Mouse (Mus musculus) hindbrain, embryonic 12.5 days (tissue): ENCODE data around the gene Bach2. TPM values are rescaled to one million over a fixed set of nuclear protein-coding genes. Genes with fewer than 3 reads are reported as not detected.

Experiments used
- ATAC-seq: fragments of 200-750 bp; cut with Nextera tagmentation; 2 replicates; pipeline ENCODE4 v1.8.0; 2017; ENCODE audit warnings: moderate TSS enrichment; ENCODE audit not compliant: low FRiP score
- H3K27ac ChIP-seq: fragments of 300-500 bp; sonication (generic); 2 replicates; pipeline ENCODE4 v1.5.1; 2016; ENCODE audit warnings: mild to moderate bottlenecking
- H3K27me3 ChIP-seq: fragments of 300-500 bp; sonication (generic); 2 replicates; pipeline ENCODE4 v1.6.1; 2016; ENCODE audit warnings: mild to moderate bottlenecking
- H3K36me3 ChIP-seq: fragments of 300-500 bp; sonication (generic); 2 replicates; pipeline ENCODE4 v1.6.1; 2016; ENCODE audit warnings: mild to moderate bottlenecking
- H3K4me1 ChIP-seq: fragments of 300-500 bp; sonication (generic); 2 replicates; pipeline ENCODE4 v1.6.1; 2016
- H3K4me2 ChIP-seq: fragments of 300-500 bp; sonication (generic); replicated peaks from 2 replicates; pipeline ENCODE4 v1.6.1; 2016; ENCODE audit warnings: mild to moderate bottlenecking
- H3K4me3 ChIP-seq: fragments of 300-500 bp; sonication (generic); 2 replicates; pipeline ENCODE4 v1.5.1; 2016; ENCODE audit warnings: mild to moderate bottlenecking
- H3K9ac ChIP-seq: fragments of 300-500 bp; sonication (generic); 2 replicates; pipeline ENCODE4 v1.6.1; 2016; ENCODE audit warnings: mild to moderate bottlenecking, moderate library complexity
- H3K9me3 ChIP-seq: fragments of 300-500 bp; sonication (generic); replicated peaks from 2 replicates; pipeline ENCODE4 v1.6.1; 2016; ENCODE audit warnings: mild to moderate bottlenecking
- WGBS: fragments of 180-500 bp; shearing (Covaris S2); methylation state at CpG from one replicate; pipeline ENCODE4 v1.1.7; 2016; 5-methylcytosine and 5-hydroxymethylcytosine counted together
- polyA plus RNA-seq: library from polyadenylated mRNA; unstranded; fragments of >200 nt; fragmentation: Nextera tagmentation; extraction: Ambion mirVana; gene quantifications from 2 replicates; pipeline ENCODE4 v1.2.1, GENCODE M21; 2016

The Bach2 gene
- polyA plus RNA-seq, 1 experiment from 2014 or later = 27.3 TPM

GRCm38 (mm10) chr4:32258596-32258995, 20.0 kb downstream of the Bach2 start:
- H3K36me3 ChIP-seq = no peaks in the 10 kb centered on the region
- H3K27me3 ChIP-seq = no peaks in the 10 kb centered on the region
- peaks cover 13% of the 10 kb centered on the region for H3K4me1 ChIP-seq
- H3K9ac ChIP-seq = no peak overlapping the region
- 95% methylated on average over 7 of the region's 7 CpGs for WGBS
- no peak overlapping the region for H3K27ac ChIP-seq
- H3K9me3 ChIP-seq = no peaks in the 10 kb centered on the region
- H3K4me2 ChIP-seq = no peak overlapping the region
- no peak for ATAC-seq
- no peak overlapping the region for H3K4me3 ChIP-seq

GRCm38 (mm10) chr4:32260909-32261308, 22.3 kb downstream of the Bach2 start:
- no peak overlapping the region for H3K4me3 ChIP-seq
- no peak for ATAC-seq
- H3K4me2 ChIP-seq = no peak overlapping the region
- no peak overlapping the region for H3K9ac ChIP-seq
- peaks cover 27% of the 10 kb centered on the region for H3K4me1 ChIP-seq
- no peaks in the 10 kb centered on the region for H3K9me3 ChIP-seq
- H3K27ac ChIP-seq = no peak overlapping the region
- WGBS = 83% methylated on average over 4 of the region's 4 CpGs
- no peaks in the 10 kb centered on the region for H3K27me3 ChIP-seq
- no peaks in the 10 kb centered on the region for H3K36me3 ChIP-seq

- Histone ChIP-seq H3K4me3 (no peak overlapping the region), H3K27ac (no peak overlapping the region), H3K4me1 (peaks cover 27% of the 10 kb centered on the region), H3K4me2 (no peak overlapping the region), H3K9ac (no peak overlapping the region), H3K9me3 (no peaks in the 10 kb centered on the region), H3K36me3 (peaks cover 3% of the 10 kb centered on the region; the same call in 1 of the 2 replicates), H3K27me3 (no peaks in the 10 kb centered on the region)
- WGBS = 92% methylated on average over 20 of the region's 20 CpGs
- no peak for ATAC-seq
Observed at GRCm38 (mm10) chr4:32262825-32263684, 24.5 kb downstream of the Bach2 start.

GRCm38 (mm10) chr4:32263685-32264038, 25.1 kb downstream of the Bach2 start:
- no peak for ATAC-seq
- no peak overlapping the region for H3K4me3 ChIP-seq
- H3K4me2 ChIP-seq = no peak overlapping the region
- H3K27me3 ChIP-seq = no peaks in the 10 kb centered on the region
- 77% methylated on average over 10 of the region's 10 CpGs for WGBS
- H3K27ac ChIP-seq = no peak overlapping the region
- H3K9me3 ChIP-seq = no peaks in the 10 kb centered on the region
- H3K9ac ChIP-seq = no peak overlapping the region
- H3K4me1 ChIP-seq = peaks cover 27% of the 10 kb centered on the region
- peaks cover 3% of the 10 kb centered on the region; the same call in 1 of the 2 replicates for H3K36me3 ChIP-seq

GRCm38 (mm10) chr4:32264892-32265291, 26.3 kb downstream of the Bach2 start:
- no peak overlapping the region for H3K9ac ChIP-seq
- no peak for ATAC-seq
- H3K27me3 ChIP-seq = no peaks in the 10 kb centered on the region
- peaks cover 27% of the 10 kb centered on the region for H3K4me1 ChIP-seq
- 74% methylated on average over 8 of the region's 8 CpGs for WGBS
- peaks cover 3% of the 10 kb centered on the region; the same call in 1 of the 2 replicates for H3K36me3 ChIP-seq
- H3K4me3 ChIP-seq = no peak overlapping the region
- H3K27ac ChIP-seq = no peak overlapping the region
- no peaks in the 10 kb centered on the region for H3K9me3 ChIP-seq
- no peak overlapping the region for H3K4me2 ChIP-seq

- Histone ChIP-seq H3K4me1 (peaks cover 22% of the 10 kb centered on the region), H3K4me3 (no peak overlapping the region), H3K27me3 (no peaks in the 10 kb centered on the region), H3K27ac (no peak overlapping the region), H3K36me3 (peaks cover 3% of the 10 kb centered on the region; the same call in 1 of the 2 replicates), H3K9me3 (no peaks in the 10 kb centered on the region), H3K9ac (no peak overlapping the region), H3K4me2 (no peak overlapping the region)
- WGBS = 70% methylated on average over 6 of the region's 6 CpGs
- no peak for ATAC-seq
Observed at GRCm38 (mm10) chr4:32266731-32267130, 28.1 kb downstream of the Bach2 start.

GRCm38 (mm10) chr4:32268042-32268441, 29.4 kb downstream of the Bach2 start:
- Histone ChIP-seq H3K9ac (no peak overlapping the region), H3K4me1 (peaks cover 21% of the 10 kb centered on the region)
- WGBS = 89% methylated on average over 1 of the region's 1 CpGs

GRCm38 (mm10) chr4:32272398-32272797, 33.8 kb downstream of the Bach2 start:
- Histone ChIP-seq H3K27ac (no peak overlapping the region), H3K4me2 (no peak overlapping the region), H3K9ac (no peak overlapping the region), H3K27me3 (no peaks in the 10 kb centered on the region), H3K9me3 (no peaks in the 10 kb centered on the region), H3K36me3 (peaks cover 3% of the 10 kb centered on the region; the same call in 1 of the 2 replicates), H3K4me3 (no peak overlapping the region), H3K4me1 (no peaks in the 10 kb centered on the region)
- 82% methylated on average over 5 of the region's 5 CpGs for WGBS
- ATAC-seq = no peak

More at GRCm38 (mm10) chr4:32268042-32268441, 29.4 kb downstream of the Bach2 start:
- H3K27me3 ChIP-seq = no peaks in the 10 kb centered on the region
- no peak overlapping the region for H3K4me2 ChIP-seq
- H3K9me3 ChIP-seq = no peaks in the 10 kb centered on the region
- no peak overlapping the region for H3K4me3 ChIP-seq
- no peak overlapping the region for H3K27ac ChIP-seq
- peaks cover 3% of the 10 kb centered on the region; the same call in 1 of the 2 replicates for H3K36me3 ChIP-seq
- no peak for ATAC-seq

GRCm38 (mm10) chr4:32274776-32275294, 36.2 kb downstream of the Bach2 start:
- no peaks in the 10 kb centered on the region for H3K36me3 ChIP-seq
- 83% methylated on average over 6 of the region's 6 CpGs for WGBS
- no peak overlapping the region for H3K4me2 ChIP-seq
- H3K27me3 ChIP-seq = no peaks in the 10 kb centered on the region
- no peak overlapping the region for H3K4me3 ChIP-seq
- H3K27ac ChIP-seq = no peak overlapping the region
- no peaks in the 10 kb centered on the region; the same call in 1 of the 2 replicates for H3K4me1 ChIP-seq
- no peaks in the 10 kb centered on the region for H3K9me3 ChIP-seq
- ATAC-seq = no peak
- H3K9ac ChIP-seq = no peak overlapping the region

- Histone ChIP-seq H3K27ac (peak overlapping the region; percentile 40; the same call in 1 of the 2 replicates), H3K9ac (no peak overlapping the region), H3K9me3 (no peaks in the 10 kb centered on the region), H3K4me2 (no peak overlapping the region), H3K4me1 (peaks cover 3% of the 10 kb centered on the region), H3K4me3 (no peak overlapping the region), H3K27me3 (no peaks in the 10 kb centered on the region), H3K36me3 (no peaks in the 10 kb centered on the region)
- ATAC-seq = no peak
- WGBS = 94% methylated on average over 1 of the region's 1 CpGs
Observed at GRCm38 (mm10) chr4:32279842-32280241, 41.2 kb downstream of the Bach2 start.

GRCm38 (mm10) chr4:32280401-32280800, 41.8 kb downstream of the Bach2 start:
- ATAC-seq = no peak
- Histone ChIP-seq H3K36me3 (no peaks in the 10 kb centered on the region), H3K4me3 (no peak overlapping the region), H3K4me1 (peaks cover 3% of the 10 kb centered on the region), H3K9ac (no peak overlapping the region), H3K27ac (peak overlapping the region; percentile 13; the same call in 1 of the 2 replicates), H3K27me3 (no peaks in the 10 kb centered on the region), H3K9me3 (no peaks in the 10 kb centered on the region), H3K4me2 (no peak overlapping the region)
- 68% methylated on average over 6 of the region's 6 CpGs for WGBS

GRCm38 (mm10) chr4:32281306-32281705, 42.7 kb downstream of the Bach2 start:
- Histone ChIP-seq H3K36me3 (no peaks in the 10 kb centered on the region), H3K4me2 (no peak overlapping the region), H3K27me3 (no peaks in the 10 kb centered on the region), H3K9me3 (no peaks in the 10 kb centered on the region), H3K4me1 (peaks cover 3% of the 10 kb centered on the region), H3K9ac (no peak overlapping the region), H3K27ac (no peak overlapping the region), H3K4me3 (no peak overlapping the region)
- no peak for ATAC-seq
- WGBS = 88% methylated on average over 6 of the region's 6 CpGs
